Mouse (Mus musculus) adrenal gland, adult (tissue): Measurements from ENCODE around the gene Pkd2.
A peak's percentile ranks its signal among the peaks of the same experiment; 100 is the strongest.

Experiments used
- DNase-seq, 2 experiments: peaks; one replicate each; pipeline ENCODE4 v3.0.0; 2022 to 2023; ENCODE audit warnings: low spot score in 1 of 2; ENCODE audit not compliant: inconsistent age in 2 of 2

Gene Pkd2

DNA sequence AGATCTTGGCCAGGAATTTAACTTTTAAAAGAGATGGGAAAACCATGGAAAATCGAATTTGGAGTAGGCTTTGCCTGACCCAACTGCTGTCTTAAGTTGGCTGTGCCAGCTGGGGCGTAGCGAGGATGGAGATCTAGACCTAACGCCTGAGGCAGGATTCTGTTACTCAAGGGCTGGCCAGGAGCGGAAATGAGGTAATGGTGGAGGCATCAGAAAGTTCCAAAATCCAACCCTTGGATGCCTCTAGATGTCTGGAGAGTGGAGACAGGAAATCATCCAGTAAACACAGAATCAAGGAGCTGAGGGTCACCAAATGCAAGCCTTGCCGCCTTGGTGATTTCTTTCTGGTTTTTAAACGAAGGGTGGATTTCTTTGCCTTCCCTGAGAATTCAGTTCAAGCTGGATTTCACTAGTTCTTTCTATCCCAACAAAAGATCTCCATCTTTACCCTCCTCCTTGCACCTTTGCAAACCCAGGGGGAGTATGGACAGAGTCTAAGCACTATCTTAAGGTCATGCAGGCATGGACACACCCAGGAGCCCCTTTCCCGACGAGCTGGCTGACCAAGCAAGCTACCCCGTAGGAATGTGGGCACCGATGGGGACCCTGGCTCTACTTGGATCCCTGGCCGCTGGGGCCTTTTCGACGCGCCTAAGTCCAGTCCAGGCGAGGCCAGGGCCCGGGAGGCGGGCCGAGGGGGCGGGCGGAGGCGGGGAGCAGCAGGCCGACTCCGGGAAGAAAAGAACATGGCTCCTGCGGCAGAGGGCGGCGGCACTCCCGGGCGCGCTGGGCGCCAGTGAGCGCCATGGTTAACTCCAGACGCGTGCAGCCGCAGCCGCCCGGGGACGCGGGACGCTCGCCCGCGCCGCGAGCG, at the start of gene Pkd2:
Gene Pkd2, plus strand, starts transcription at position 619 of the 874 bp plus-strand sequence.
- peak; percentile 88 to 94 for DNase-seq

DNA sequence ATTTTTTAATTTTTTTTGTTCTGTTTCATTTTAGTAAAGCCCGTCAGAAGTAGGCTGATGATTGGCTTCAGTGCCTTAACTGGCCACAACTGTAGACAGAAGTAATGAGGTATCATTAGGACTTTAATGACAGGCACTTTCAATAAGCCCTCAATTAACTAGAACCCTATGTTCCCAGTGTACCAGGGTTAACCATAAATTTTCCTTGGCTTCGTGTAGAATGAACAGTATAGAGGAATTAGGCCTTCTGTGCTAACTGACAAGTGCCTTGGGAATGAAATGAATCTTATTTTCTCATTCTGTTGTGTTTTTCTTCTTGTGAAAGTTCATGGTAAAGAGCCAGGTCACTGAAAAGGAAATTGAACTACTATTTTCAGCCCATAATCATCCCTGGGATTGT, 43.3 kb upstream of the Pkd2 start:
- no peak for DNase-seq

GRCm38 (mm10) chr5:104417028-104417427, 42.2 kb upstream of the Pkd2 start:
- no peak for DNase-seq

DNA sequence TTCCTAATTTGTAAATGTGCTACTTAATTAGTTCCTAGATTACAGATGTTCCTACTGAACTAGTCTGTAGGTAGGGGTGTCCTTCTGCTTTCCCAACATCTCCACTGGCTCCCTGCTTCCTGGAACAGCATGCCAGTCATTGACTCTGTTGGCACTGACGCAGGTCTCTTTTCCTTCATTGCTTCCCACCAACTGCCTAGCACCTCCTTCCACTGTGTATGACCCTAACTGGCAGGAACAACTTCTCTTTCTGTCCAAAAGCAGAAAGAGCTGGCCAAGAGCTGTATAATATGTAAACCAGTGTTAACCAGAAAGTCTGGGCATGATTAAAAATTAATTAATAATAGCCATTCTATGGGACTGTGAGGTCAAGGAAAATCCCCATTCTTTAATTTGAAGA, 41.5 kb upstream of the Pkd2 start:
- no peak for DNase-seq

- DNase-seq, result no peak
These were observed 37.2 kb upstream of the Pkd2 start for GRCm38 (mm10) chr5:104422039-104422438.

DNA sequence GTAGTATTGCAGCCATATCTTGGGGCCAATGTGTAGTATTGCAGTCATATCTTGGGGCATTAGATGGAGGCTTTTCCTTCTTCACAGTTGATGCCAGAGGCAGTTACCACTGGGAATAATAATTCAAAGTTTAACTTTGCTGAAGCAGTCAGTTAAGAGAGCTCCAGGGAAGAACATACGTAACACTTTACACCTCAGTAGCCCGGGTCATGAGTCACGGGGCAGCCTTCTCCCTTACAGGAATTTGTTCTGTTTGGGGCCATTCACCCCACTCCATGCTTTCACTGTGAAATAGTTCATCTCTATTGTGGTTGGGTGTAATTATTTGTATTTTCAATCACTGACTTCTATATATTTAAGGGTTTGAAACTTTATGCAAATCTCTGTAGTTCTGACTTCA, 35.4 kb upstream of the Pkd2 start:
- DNase-seq, result no peak

DNA sequence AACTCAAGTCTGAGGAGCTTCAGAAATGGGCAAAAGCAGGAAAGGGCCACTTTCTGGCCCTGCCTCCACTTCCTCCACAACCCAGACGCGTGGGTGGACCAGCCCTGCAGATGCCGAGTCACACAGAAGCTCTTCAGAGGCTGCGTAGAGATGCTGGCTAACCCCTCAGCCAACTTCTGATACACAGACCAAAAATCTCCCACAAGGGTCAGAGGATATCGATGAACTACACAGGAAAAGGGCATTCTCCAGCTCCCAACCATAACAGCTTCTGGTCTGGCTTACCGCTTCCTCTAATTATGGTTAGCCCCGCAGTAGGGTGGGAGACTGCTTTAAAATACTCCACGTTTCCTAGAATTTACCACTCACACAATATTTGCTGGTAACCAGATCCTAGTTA, 33.3 kb upstream of the Pkd2 start:
- DNase-seq, result no peak

DNA sequence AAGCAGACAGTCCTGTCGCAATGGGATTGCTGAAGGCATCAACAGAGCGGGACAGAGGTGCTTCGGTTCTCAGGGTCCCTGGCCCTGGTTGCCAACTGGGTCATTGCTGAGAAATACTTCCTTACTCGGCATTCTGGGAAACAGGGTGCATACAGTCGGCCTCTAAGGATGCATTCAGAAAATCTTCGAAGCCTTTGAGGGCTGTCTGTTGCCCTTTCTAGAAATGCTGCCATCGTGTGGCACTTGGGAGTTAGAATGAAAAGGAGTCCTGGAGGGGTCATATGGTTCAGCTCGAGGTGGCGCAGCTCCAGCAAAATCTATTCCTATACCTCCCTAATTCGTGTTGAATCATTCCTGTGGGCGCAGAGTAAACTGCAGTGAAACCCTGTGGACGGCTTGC, 26.4 kb upstream of the Pkd2 start:
- DNase-seq, result peak; percentile 50 to 75

GRCm38 (mm10) chr5:104433968-104434565, 25.2 kb upstream of the Pkd2 start:
- DNase-seq, result peak; percentile 42 to 68

DNA sequence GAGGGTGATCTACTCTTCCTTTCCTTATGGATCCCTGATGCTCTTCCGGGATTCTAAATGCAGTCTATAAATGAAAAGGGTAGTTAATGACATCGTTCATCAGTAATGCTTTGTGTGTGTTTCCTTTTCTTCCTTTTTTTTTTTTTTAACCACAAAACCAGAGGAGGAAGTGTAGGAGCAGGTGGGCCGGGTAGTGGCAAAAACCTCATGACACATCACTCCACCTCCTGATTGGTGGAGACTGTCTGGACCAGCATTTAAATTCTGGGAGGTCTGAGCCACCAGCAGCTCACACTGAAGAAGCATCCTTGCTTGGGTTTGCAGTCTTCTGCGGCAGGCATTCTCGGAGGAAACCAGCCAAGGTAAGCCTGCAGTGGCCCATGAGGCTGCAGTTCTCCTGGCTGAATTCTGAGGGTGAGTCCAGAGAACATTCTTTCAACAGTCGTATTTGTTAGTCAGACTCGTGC, 24.4 kb upstream of the Pkd2 start, which contains the start of gene Spp1:
Gene Spp1, plus strand, starts transcription at position 284 of the 467 bp plus-strand sequence.
- peak in 1 of 2 experiments; percentile 24 for DNase-seq

GRCm38 (mm10) chr5:104436406-104437076, 22.7 kb upstream of the Pkd2 start:
- DNase-seq, result peak; percentile 34 to 71

DNA sequence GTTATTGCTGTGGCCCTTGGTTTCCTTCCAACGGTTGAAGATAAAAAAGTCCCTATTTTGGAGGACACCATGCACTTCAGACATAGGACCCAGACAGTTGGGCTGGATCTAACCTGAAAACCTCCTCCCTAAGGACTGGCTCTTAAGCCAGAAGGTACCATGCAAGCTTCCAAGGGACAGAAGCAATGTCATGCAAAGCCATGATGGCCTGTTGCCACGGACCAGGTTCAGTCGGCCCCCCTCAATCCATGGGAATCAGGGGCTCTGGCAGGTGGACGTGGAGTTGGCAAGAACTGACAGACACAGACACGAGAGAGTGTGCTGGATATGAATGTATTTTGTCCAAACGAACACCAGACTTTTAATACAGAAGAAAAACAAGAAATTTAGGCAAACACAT, 16.9 kb upstream of the Pkd2 start:
- DNase-seq, result no peak

DNA sequence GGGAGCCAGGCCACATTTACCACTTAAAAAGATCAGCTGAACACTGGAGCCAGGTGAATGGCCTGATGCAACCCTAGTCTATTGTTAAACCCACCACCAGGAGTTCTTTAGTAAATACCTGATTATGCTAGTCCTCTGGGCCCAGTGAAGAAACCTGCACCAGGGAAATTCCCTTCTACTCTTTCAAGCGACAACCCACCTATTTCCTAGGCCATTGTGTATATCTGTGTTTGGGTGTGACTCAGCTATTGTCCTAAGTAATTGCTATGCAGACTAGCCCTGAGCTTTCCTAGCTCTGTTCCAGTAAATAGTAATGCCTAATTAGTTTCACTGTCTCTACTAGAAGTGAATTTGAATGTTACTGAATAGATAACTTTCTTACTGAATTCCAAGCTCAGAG, 16.4 kb upstream of the Pkd2 start:
- DNase-seq, result no peak

GRCm38 (mm10) chr5:104446156-104446555, 13.1 kb upstream of the Pkd2 start:
- DNase-seq, result peak; percentile 80 to 91

- peak in 1 of 2 experiments; percentile 56 for DNase-seq
These were observed 10.9 kb upstream of the Pkd2 start for GRCm38 (mm10) chr5:104448346-104448745.

- DNase-seq, result no peak
These were observed 9.8 kb upstream of the Pkd2 start for GRCm38 (mm10) chr5:104449491-104449890.

- DNase-seq, result peak; percentile 42 to 77
These were observed 6.2 kb upstream of the Pkd2 start for GRCm38 (mm10) chr5:104453075-104453474.

DNA sequence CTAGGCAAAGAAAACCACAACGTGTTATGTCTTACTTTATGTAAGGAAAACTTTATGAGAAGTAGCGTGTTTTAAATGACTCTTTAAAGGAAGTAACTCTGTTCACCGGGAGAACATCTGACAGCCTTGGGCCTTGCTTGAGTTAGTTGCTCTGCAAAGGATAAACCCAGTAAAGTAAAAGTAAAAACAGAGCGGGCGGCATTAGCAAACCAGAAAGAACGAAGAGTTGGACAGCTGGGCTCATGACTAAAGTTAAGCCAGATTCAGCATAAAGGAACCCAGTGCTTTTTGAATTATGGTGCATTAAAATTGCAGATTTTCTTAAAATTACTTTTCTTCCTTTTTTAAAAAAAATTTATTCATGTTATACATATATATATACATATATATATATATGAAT, 4.7 kb upstream of the Pkd2 start:
- no peak for DNase-seq

- DNase-seq, result peak; percentile 61 to 85
These were observed 631 bp downstream of the Pkd2 start for GRCm38 (mm10) chr5:104459706-104460455.

GRCm38 (mm10) chr5:104460456-104460838, 1.2 kb downstream of the Pkd2 start:
- no peak for DNase-seq

- DNase-seq, result peak in 1 of 2 experiments; percentile 51
These were observed 1.6 kb downstream of the Pkd2 start for GRCm38 (mm10) chr5:104460856-104461255.
